Mouse (Mus musculus): Measurements from ENCODE around the gene Trappc2l.
A peak's percentile ranks its signal among the peaks of the same experiment; 100 is the strongest.

The Trappc2l gene

DNA sequence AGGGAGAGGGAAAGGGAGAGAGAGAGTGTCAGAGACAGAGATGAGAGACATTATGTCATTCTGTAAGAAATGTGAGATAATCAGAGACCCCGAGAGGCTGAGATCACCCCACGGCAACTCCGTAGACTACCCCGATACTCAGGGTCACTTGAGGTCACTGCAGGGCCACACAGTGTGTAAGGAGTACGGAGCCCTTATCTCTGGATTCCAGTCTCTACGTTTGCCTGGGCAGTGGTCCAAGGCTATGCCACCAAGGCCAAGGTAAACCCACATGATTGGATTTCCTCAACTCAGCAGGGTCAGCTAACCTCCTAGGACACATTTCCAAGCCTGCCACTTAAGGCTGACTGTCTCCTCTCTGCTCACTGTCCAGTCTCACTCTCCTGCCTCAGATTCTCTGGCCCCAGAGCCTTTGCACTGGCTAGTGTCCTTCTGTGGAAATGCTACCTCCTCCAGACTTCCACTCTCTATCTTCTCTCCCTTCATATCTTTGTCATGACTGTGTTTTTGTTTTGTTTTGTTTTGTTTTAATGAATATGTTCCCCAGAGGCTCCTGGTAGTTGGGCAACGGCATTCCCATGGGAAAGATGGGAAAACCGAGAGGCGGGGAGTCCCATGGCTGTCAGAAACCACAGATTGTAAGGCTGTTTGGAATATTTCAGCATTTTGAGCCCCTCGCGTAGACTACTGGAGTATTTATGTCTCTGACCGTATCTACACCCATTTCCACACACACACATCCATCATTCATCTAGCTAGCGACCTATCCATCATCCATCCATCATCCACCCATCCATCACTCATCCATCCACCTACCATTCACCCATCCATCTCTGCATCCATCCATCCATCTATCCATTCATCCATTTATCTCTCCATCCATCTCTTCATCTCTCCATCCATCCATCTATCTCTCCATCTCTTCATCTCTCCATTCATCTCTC lies 44.9 kb downstream of the Trappc2l start:
- no peak for DNase-seq (ENCODE audit: low spot score in 2 of 2)

DNA sequence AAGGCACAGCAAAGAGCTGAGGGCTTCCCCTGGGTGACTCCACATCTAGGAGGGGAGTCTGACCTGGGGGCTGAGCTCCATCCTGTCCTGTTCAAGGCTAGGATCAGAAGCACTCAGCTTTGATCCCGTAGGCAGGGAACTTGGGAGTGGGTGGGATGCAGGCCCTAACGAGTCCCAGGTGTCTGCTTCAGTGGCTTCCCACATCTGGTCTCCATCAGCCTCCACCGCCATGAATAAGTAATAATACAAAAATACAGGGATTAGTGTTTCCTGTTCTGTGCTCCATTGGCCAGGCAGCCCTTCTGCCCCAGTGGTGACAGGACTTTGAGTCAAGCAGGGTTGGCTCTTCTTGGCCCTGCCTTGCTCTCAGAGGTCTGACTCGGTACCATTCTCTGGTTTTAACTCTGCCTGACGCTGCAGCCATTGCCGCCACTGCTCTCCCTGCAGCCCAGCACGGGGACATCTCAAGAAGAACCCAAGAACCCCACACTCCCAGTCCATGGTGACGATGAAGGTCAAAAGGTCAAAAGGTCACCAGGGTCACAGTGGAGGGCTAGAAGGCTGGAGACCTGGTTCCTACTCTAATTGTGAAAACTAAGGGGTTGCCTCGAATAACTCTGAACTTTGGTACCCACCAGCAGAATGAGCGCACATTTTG lies 46.8 kb downstream of the Trappc2l start:
- DNase-seq (ENCODE audit: low spot score in 2 of 2), result no peak

DNA sequence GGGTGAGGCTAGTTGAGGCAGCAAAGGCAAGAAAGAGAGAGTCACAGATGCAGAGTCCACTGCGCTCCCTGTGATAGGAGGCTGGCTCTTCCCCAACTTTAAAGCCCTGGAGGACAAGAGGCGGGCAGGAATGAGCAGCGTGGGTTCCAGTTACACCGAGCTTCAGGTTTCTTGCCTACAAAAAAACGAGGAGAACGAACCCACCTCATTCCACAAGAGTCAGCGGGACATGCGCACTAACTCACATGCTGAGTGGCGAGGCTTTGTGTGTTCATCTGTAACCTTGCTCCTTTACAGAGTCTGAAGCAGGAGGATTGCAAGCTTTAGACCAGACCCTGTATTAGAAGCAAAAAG lies 47.3 kb downstream of the Trappc2l start:
- DNase-seq (ENCODE audit: low spot score in 2 of 2), result no peak

DNA sequence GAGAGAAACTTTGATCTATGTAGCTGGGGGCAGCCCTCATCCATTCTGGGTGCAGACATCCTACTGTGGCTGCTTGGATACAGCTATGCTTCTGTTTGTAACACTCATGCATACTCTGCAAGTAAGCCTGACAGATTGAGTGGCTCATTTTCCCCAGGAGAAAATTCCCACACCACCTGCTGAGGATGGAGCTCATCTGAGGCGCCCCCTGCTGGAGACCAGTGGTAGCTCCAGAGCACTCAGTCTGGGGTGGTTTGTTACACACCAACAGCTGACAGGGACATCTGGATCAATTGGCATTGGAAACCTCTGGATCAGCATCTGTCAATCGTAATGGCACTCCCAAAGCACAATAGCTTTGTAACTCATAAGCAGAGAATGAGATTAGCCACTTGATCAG lies 48.6 kb downstream of the Trappc2l start:
- no peak for DNase-seq (ENCODE audit: low spot score in 2 of 2)

DNA sequence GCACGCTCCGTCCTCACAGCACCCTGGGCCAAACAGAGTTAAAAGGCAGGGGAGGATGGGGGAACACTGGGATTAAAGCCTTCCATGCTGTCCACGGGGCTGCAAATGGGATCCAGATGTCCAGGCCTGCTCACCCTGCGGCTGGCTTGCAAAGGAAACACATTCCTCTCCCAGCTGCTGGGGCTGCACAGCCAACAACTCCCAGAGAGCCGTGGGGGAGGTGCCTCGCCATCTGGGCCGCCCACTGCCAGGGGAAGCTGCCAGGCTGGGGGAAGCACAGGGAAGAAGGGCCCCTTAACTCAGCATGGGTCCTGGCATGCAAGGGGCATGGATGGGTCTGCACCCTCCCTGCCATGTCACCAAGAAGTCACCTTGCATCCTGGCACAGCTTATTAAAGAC lies 49.7 kb downstream of the Trappc2l start:
- peak; percentile 89 for DNase-seq (ENCODE audit: low spot score in 2 of 2)

DNA sequence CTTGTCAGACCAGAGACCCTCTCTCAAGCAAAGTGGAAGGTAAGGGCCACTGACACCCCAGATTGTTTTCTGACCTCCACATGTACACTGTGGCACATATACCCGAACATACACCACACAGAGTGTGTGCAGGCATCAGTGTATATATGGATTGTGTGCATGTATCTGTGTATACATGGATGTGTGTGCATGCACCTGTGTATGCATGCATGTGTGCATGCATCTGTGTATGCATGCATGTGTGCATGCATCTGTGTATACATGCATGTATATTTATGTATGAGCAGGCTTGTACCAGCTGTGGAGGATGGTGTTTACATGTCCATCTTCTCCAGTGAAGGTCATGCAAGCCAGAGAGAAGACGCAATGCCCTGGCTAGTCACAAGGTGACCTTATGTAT lies 50.5 kb downstream of the Trappc2l start:
- DNase-seq (ENCODE audit: low spot score in 2 of 2), result no peak

DNA sequence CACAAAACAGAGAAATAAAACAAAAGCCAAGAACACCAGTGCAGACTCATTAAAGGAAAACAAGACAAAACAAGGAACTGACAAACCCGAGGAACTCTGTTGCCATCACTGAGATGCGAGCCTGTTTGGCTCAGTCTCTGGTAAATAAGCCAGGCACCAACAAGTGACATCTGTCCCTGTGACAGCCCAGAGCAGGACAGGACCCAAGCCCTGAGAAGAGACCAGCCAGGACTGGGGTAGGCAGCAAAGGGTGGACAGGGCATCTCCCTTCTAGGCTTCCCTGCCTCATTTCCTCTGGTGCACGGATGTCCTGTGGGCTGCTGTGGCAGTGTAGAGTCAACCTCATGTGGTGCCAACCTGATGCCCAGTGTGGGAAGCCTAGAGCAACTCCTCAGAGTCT lies 51.7 kb downstream of the Trappc2l start:
- DNase-seq (ENCODE audit: low spot score in 2 of 2), result no peak

DNA sequence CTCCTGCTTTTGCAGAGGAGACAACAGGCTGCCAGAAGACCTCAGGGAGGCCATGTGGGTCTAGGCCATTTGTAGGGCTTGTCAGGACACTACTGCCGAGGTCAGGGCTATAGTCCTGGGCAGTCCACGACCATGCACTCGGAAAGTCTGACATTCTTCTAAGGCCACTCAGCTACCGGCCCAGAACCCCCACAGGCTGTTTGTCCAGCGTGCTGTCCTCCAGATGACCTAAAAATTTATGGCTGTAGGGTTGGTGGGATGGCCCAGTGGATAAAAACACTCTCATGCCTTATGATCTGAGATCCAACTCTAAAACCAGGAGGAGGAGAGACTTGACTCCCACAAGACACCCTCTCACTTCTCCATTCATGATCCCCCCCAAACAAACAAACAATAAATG lies 52.2 kb downstream of the Trappc2l start:
- DNase-seq (ENCODE audit: low spot score in 2 of 2), result no peak

DNA sequence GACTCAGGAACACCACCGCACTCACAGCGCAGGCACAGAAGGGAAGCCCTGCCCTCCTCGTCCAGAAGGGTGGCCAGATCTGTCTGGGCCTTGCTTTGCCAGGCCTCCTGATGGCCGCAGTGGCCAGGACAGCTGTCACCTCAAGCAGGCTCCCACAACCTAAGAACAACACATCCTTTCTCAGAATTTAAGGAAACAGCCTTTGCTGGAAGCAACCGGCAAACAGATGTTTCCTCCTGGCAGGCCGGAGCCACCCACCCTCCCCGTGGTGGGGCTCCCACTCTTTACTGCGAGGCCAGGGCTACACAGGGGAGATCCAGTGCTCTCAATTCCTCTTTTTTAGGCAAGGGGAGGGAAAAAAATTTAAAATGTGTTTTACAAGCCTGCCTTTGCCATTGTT lies 53.8 kb downstream of the Trappc2l start:
- DNase-seq (ENCODE audit: low spot score in 2 of 2), result peak; percentile 72 to 78

DNA sequence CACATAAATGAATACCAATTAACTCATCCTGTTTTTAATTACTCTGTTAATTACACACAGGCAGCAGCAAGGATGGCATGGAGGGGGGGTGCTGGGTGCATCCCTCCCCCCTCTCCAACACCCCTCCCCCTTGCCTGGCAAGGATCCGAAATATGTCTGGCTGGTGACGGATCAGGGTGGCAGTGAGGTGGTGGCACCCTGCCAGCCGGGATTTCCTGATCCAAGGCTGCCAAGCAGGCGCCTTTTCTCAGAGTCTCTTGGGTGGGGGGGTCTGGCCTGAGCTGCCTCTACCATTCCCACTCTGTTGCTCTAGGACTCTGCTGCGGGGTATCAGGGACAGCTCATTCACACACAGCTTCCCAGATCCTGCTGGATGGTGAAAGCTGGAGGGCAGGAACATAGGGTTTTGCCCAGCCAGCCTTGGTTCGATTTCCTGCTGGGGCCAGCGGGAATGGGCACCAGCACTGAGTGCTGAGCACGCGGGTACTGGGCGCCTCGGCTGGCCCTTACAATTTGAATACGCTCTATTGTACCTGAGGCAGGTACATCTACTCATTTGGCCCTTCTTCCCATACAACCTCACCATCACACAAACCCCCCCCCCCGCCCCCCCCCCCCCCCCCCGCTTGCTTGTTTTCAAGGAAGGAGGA lies 54.4 kb downstream of the Trappc2l start:
- peak; percentile 78 to 82 for DNase-seq (ENCODE audit: low spot score in 2 of 2)
